In the genomic region with DNA sequence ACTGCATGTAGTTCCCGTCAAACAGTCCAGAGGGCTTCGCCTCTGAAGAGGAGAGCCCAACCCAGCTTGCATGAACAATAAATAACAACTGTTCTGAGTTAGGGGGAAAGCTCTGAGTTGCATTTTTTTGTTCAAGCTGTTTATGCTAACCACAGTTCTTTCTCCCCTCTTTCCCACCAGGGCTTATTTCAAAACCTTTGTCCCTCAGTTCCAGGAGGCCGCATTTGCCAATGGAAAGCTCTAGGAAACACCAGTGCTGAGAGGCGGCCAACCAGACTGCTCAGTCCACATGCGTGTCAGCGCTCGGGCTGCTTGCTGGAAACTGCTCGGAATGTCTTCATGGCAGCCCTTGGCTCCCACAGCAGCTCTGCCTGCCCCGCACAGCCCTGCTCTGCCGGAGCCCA, we compare ENCODE assay signal across 10 mouse cellular contexts. TPM values are rescaled to one million over a fixed set of nuclear protein-coding genes. Genes with fewer than 3 reads are reported as not detected.
DNase-seq lines count a peak whose midpoint lies in the region; ATAC-seq and TF ChIP-seq lines count a peak whose summit lies in the region.
"Had no signal": no experiment of that assay in that cellular context is flagged by ENCODE, and none has a peak within 500 bp of the region (broad histone marks: within the 10 kb centered on the region; RNA-seq: fewer than 3 reads in every experiment).

No protein-coding gene starts in this region.

- H3K9ac ChIP-seq in forebrain, postnatal 0 days: no peak overlapping the region
- H3K9ac ChIP-seq in forebrain, embryonic 13.5 days: no peak overlapping the region
- no peak overlapping the region for H3K9ac ChIP-seq in limb, embryonic 14.5 days (ENCODE audit: low read depth, low read length, severe bottlenecking)
- H3K9ac ChIP-seq: forebrain, embryonic 12.5 days; heart, embryonic 12.5 days had no signal

- H3K9me3 ChIP-seq in forebrain, postnatal 0 days (ENCODE audit: low read length): no peaks in the 10 kb centered on the region
- H3K9me3 ChIP-seq in forebrain, embryonic 13.5 days (replicated peaks): no peaks in the 10 kb centered on the region
- no peaks in the 10 kb centered on the region for H3K9me3 ChIP-seq in limb, embryonic 14.5 days (ENCODE audit: control insufficient read depth, low read length)
- H3K9me3 ChIP-seq: forebrain, embryonic 12.5 days; heart, embryonic 12.5 days had no signal

- no peaks in the 10 kb centered on the region for H3K36me3 ChIP-seq in forebrain, postnatal 0 days (ENCODE audit: insufficient read depth)
- H3K36me3 ChIP-seq in forebrain, embryonic 13.5 days (ENCODE audit: poor library complexity, severe bottlenecking): no peaks in the 10 kb centered on the region
- H3K36me3 ChIP-seq in limb, embryonic 14.5 days (ENCODE audit: control insufficient read depth, insufficient read depth, low read length): no peaks in the 10 kb centered on the region
- H3K36me3 ChIP-seq: forebrain, embryonic 12.5 days had no signal

- DNase-seq in forebrain, postnatal 0 days: no peak
- DNase-seq in ovary, postnatal 36 days (ENCODE audit: low spot score): peak; percentile 32
- DNase-seq in ovary, postnatal 14 days (ENCODE audit: low spot score): no peak
- DNase-seq in limb, embryonic 14.5 days (ENCODE audit: low spot score): peak; percentile 46
- DNase-seq in layer of hippocampus, adult 11-12 months (ENCODE audit: low spot score): no peak
- no peak for DNase-seq in left cerebral cortex, adult 9 months (ENCODE audit: low spot score in 2 of 2)

- H3K27me3 ChIP-seq in forebrain, postnatal 0 days (ENCODE audit: insufficient read depth, low read length): no peaks in the 10 kb centered on the region
- no peaks in the 10 kb centered on the region for H3K27me3 ChIP-seq in forebrain, embryonic 13.5 days
- H3K27me3 ChIP-seq in limb, embryonic 14.5 days (ENCODE audit: control insufficient read depth, insufficient read depth, low read length): no peaks in the 10 kb centered on the region
- H3K27me3 ChIP-seq: forebrain, embryonic 12.5 days; heart, embryonic 12.5 days had no signal

- 74% methylated on average over 10 of the region's 10 CpGs for WGBS in forebrain, postnatal 0 days
- WGBS in forebrain, embryonic 13.5 days: 87% methylated on average over 10 of the region's 10 CpGs
- 53% methylated on average over 10 of the region's 10 CpGs for WGBS in limb, embryonic 14.5 days

- H3K4me3 ChIP-seq in forebrain, postnatal 0 days (ENCODE audit: low read depth, low read length): no peak overlapping the region
- no peak overlapping the region for H3K4me3 ChIP-seq in forebrain, embryonic 13.5 days
- no peak overlapping the region for H3K4me3 ChIP-seq in limb, embryonic 14.5 days (replicated peaks; ENCODE audit: low read length)
- H3K4me3 ChIP-seq: forebrain, embryonic 12.5 days; heart, embryonic 12.5 days had no signal

- no peak for TF ChIP-seq CTCF in forebrain, postnatal 0 days (IDR thresholded peaks at IDR 0.05; ENCODE audit: low read depth)

- peak; percentile 54 for ATAC-seq in forebrain, postnatal 0 days
- ATAC-seq in forebrain, embryonic 13.5 days: no peak
- peak; percentile 48; the same call in 1 of the 2 replicates for ATAC-seq in limb, embryonic 14.5 days (ENCODE audit: low FRiP score, low read depth)
- ATAC-seq in CD4-positive, CD25-positive, alpha-beta regulatory T cell, adult 4 months: no peak

- H3K4me1 ChIP-seq in forebrain, postnatal 0 days (ENCODE audit: insufficient read depth): no peaks in the 10 kb centered on the region
- peaks cover 5% of the 10 kb centered on the region for H3K4me1 ChIP-seq in forebrain, embryonic 13.5 days
- H3K4me1 ChIP-seq in limb, embryonic 14.5 days (ENCODE audit: control insufficient read depth, insufficient read depth, low read length): peaks cover 34% of the 10 kb centered on the region

- no peak for TF ChIP-seq POLR2A in limb, embryonic 14.5 days (IDR thresholded peaks at IDR 0.05; ENCODE audit: borderline replicate concordance, extremely low read depth, insufficient read depth, insufficient read length)

- no peak overlapping the region for H3K27ac ChIP-seq in forebrain, postnatal 0 days (ENCODE audit: low read depth, low read length)
- H3K27ac ChIP-seq in forebrain, embryonic 13.5 days: no peak overlapping the region
- peak overlapping the region; percentile 77 for H3K27ac ChIP-seq in limb, embryonic 14.5 days (replicated peaks; ENCODE audit: low read depth, low read length)
- H3K27ac ChIP-seq: forebrain, embryonic 12.5 days had no signal

- no peak overlapping the region for H3K4me2 ChIP-seq in forebrain, postnatal 0 days (ENCODE audit: low read depth)
- no peak overlapping the region for H3K4me2 ChIP-seq in forebrain, embryonic 13.5 days
- no peak overlapping the region for H3K4me2 ChIP-seq in limb, embryonic 14.5 days (replicated peaks; ENCODE audit: low read depth, low read length, severe bottlenecking)
- H3K4me2 ChIP-seq: forebrain, embryonic 12.5 days; heart, embryonic 12.5 days had no signal

RNA-seq across cellular contexts. Expression of a gene that starts 51.2 kb away (rescaled TPM):
- 20.8 and 21.9 TPM in 2 replicates for total RNA-seq in forebrain, postnatal 0 days (2014; rRNA removed)
- 3.0 and 4.0 TPM in 2 replicates for polyA plus RNA-seq in forebrain, postnatal 0 days (2015; fragmentation: Nextera tagmentation; extraction: Ambion mirVana)
- polyA plus RNA-seq in forebrain, embryonic 13.5 days (2015; fragmentation: Nextera tagmentation; extraction: Ambion mirVana): 0.59 and 0.66 TPM in 2 replicates
- 11.6 and 13.6 TPM in 2 replicates for polyA plus RNA-seq in limb, embryonic 14.5 days (2012; rRNA removed)
- polyA plus RNA-seq in limb, embryonic 14.5 days (2014; fragmentation: Nextera tagmentation; extraction: Ambion mirVana): 7.1 and 8.8 TPM in 2 replicates
- polyA plus RNA-seq in CD4-positive, CD25-positive, alpha-beta regulatory T cell, adult 4 months (2017; shearing (Covaris generic)): 1 to 10 TPM; 1.5 to 1.9 TPM

Comparison
In these comparisons a context has a peak if more than half of its experiments do, and no peak if none do; other contexts are left out.
1. ATAC-seq: peak in forebrain, postnatal 0 days (single experiment) and limb, embryonic 14.5 days (single experiment); none in forebrain, embryonic 13.5 days (single experiment) and CD4-positive, CD25-positive, alpha-beta regulatory T cell, adult 4 months (single experiment).
2. DNase-seq: peak in ovary, postnatal 36 days (single experiment) and limb, embryonic 14.5 days (single experiment); none in forebrain, postnatal 0 days (single experiment), ovary, postnatal 14 days (single experiment), layer of hippocampus, adult 11-12 months (single experiment) and left cerebral cortex, adult 9 months (0 of 2).